Mouse (Mus musculus) ovary, postnatal 36 days (tissue): ENCODE measurements around the gene Trappc3l.
"Not testable (repeated sequence)": the region's sequence is repeated elsewhere in the genome, so short reads cannot be mapped to it uniquely, and the experiment has no call there.

Experiments
- DNase-seq: peaks from one replicate; pipeline ENCODE4 v3.0.0; 2022; ENCODE audit warnings: low spot score, mixed read lengths

Gene Trappc3l

DNA sequence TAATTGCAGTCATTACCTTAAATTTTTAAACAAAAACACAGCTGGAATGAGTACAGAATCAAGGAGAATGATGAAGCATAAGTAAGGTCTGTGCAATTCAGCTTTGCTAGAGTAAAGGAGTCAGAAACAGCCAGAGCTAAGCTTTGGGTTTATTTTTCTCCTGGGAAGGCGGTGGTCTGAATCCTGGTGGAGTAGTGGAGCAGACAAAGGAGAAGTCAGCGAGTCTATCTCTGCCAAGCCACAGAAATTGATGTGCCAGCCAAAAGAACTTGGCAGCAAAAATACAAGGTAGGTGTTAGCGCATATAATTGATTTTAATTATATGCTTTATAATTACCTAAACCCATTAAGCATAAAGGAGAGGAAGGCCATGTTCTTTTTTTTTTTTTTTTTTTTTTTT, at the start of gene Trappc3l:
Gene Trappc3l (plus strand): TSS at position 197 of the 400 bp plus-strand sequence.
- no peak for DNase-seq

DNA sequence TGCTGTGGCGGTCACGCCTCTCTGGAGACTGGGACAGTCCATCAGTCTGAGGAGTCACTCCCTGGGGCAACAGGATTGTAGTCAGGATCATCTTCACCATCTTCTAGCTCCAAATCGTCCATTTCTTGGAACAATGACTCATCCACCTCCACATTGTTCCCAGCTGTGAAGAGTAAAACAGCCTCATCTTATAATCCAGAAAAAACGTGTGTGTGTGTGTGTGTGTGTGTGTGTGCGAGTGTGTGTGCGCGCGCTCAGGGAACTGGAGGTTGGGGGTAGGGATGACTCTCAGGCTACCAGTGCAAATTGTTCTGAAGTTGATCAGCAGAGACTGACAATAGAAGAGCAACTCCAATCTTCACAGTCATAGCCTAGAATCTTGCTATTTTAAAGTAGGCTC, 40.7 kb upstream of the Trappc3l start:
- not testable (repeated sequence) for DNase-seq

DNA sequence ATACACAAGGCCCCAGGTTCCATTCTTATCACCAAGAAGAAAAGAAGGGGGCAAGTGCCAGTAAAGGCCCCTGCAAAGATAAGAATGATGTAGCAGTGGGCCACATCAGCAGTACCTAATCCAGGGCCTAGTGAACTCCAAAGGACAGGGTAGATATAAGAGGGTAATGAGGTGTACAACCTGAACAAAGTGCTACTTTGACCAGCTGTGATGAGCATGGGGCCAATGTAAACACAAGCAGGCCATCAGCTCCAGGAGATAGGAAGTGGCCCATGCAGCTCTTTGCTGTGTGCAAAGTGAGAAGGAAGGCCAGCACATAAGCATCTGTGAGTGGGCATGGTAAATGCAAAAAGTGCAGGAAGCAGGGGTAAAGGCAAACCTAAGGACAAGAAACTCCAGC, 39.0 kb upstream of the Trappc3l start:
- DNase-seq: no peak

DNA sequence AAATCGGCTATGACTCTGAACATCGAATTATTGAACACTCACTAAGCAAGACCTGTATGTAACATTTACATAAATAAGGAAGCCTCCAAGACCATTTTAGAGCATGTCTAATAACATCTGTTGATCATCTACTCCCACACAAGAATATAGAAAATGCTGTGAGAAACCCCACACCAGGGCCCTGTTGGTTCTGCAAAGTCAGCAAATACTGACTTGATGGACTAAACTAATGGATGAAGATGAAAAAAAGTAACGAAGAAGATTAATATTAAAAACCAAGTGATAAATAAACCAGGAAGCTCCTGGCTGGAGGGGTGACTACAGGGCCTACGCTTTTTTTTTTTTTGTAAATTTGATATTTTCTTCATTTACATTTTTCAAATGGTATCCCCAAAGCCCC, 24.8 kb upstream of the Trappc3l start:
- no peak for DNase-seq

DNA sequence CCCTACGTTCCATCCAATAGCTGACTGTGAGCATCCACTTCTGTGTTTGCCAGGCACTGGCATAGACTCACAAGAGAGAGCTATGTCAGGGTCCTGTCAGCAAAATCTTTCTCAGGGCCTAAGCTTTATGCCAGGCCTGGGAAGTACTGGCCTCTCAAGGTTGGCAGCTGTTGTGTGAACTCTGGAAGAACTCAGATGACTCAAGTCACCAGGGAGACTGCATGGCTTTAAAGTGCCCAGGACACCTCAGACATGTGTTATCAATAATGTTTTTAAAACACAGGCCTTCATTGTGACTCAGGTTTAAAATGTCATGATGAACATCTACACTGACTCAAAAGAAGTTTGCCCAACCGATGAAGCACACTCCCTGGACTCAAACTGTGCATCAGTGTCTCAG, 24.2 kb upstream of the Trappc3l start:
- no peak for DNase-seq

DNA sequence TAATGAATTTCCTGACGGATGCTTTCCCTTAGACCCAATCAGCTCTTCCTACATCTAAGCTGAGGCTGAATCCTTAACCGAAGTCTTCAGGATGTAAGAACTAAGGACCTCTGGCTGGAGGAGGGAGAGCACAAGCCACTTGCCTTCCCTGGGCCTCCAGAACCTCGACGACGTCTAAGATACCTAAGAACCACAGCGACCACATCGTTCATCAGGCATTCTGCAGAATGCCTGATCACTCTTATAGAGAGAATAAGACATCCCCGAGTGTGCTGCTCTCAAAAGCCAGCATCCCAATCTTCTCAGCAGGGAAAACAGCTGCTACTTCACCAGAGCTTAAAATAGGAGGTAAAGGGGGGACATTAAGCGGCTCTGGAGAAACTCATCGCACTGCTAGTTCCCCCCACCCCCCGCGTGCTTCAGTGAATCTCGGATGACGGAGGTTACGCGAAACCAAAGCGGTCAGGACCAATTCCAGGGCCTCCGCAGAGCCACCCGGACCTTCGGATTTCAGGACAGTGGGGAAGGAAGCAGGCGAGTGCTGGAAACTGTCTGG, 18.6 kb upstream of the Trappc3l start:
- DNase-seq: no peak

DNA sequence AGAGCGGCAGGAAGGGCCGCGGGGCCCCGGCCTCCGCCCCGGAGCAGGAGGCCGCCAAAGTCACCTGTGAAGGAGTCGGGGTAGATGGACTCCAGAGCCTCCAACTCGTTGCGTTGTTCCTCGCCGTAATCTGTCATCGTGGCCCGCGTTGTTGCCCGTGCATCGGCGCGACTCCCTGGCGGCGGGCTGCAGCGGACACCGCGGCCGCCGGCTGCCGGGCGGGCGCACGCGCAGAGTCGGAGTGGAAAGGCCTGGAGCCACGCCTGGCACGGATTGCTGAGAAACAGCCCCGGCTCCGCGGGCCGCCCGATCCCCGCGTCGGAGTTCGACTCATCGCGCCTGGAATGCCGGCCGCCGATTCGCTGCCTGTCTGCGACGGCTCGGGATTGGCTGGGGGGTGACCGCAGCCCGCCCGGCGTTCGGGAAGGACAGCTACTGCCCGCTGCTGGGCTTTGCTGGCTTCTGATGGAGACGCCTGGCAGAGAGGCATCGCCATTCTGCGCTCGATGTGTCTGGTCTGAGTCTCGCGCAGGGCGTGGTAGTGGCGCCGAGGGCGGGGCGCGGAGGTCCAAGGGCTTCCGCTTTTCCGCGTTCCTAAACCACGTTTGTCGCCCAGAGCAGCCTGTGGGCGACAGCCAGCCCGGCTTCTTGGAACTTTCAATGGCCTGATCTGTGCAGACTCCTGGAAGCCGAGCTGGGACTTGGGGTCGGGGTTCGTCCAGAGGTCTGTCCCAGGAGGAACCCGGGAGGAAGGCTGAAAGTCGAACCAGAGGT, 17.9 kb upstream of the Trappc3l start, which contains the start of gene Rwdd1:
Gene Rwdd1 (minus strand): TSS at position 323 of the 774 bp plus-strand sequence.
- DNase-seq: peak; percentile 98

DNA sequence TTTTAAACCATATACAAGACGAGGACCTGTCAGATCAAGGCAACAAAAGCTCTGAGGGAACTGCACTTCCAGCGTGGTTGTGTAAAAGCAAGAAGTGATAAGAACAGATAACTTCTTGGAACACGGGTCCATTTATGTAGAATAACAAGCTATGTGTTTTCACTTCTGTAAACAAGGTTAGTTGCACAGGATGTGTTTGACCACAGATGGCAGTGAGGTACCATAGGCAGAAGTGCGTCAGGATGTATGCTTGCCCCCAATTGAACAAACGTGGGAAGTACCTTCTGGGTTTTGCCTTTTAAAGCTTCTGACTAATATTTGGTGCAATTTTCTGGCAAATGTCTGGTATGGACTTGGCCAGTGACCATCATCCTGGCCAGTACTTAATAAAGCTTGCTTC, 7.1 kb upstream of the Trappc3l start:
- no peak for DNase-seq

DNA sequence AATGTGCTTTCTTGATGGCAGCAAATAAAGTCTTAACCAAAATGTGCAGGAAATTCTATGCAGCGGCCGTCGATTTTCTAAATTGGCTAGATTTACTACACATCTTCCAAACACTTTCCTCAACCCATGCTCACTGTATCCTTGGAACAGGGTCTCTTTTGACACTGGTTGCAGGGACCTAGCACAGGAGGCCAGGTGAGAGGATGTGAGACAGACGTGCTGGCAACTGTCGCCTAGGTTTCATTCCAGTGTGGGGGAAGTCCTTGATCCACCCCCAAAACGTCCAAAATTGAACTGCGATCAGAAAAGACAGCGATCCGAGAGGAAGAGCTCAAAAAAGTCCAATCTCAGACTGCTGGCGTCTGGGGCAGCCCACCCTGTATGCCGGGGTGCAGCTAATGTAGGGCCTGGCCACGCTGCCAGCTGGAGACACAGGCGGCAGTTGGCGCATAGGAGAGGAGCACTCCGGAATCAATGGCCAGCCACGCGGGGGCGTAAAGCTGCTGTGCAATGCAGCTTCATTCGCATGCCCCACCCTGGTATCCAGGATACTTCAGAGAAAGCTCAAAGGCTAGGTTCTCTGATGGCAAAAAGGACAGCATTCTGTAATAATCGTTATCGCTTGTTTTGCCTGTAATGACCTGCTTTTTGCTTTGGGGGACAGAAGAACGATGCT, 3.6 kb upstream of the Trappc3l start:
- DNase-seq: peak; percentile 80

DNA sequence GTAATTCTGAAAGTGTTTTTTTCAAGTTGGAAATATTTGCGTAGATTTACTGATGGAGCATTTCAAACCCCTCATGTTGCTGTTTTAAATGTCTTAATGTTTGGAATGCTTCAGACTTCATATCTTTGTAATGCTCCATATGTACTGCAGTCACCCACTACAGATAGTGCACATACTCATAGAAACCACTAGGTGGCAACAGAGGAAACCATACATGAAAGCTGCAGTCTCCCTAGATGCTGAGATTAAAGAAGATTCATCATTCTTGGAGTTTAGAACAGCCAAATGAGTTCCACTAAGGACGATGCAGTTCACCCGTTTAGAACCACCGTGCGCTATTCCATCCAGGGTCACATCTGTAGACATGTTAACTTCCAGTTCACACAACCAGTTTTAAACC, 810 bp upstream of the Trappc3l start:
- DNase-seq: no peak

DNA sequence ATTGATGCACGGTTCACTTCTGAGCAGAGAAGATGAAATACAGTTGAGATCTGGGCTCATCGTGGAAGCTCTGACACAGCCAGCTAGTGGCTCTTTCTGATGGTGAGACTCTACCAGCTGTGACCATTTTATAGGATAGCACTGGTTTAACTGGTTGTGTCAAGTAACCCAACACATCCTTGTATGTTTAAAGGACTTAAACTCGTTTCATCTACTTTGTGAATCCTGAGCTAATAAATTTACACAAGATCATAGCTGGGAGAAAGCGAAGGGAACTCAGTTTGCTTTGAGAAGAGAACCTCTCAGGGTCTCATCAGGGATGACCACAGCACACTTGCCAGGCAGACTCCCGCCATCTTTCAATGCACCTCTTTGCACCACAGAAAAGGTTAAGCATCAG, 6.8 kb downstream of the Trappc3l start, which contains the start of gene Calhm4:
Gene Calhm4 (minus strand): TSS at position 101 of the 400 bp plus-strand sequence.
- no peak for DNase-seq

DNA sequence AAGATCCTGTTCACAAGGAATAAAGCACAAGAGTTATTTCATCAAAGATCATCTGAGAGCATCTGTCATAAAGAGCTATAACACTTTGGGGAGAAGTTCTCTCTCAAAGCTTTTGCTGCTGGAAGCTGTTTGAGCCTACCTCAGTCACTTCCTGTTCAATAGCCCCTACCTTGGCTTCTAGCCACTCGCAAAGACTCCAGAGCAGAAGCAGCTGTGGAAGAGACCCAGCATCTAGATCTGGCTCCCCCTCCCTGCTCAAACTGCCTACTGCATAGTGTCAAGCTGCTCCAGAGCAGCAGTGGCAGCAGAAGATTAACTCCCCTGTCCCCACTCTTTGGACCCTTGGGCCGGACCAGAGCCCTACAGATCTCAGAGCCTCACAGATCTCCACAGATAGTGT, 16.6 kb downstream of the Trappc3l start:
- DNase-seq: no peak

DNA sequence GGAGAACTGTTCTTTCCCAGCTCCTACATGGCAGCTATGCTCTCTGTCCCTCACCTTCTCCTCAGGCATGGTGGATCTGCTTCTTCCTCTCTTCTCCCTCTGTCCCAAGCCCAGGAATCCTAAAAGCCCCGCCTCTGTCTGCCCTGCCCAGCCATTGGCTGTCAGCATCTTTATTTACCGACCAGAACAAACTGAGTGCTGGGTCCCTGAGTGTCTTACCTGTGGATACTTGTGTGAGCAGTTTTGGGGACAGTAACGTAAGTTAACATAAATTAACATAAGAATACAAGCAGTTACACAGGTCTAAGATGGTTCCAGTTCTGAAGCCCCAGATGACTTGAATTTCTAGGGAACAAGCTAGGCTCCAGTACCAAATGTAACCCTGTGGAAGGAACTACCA, 29.2 kb downstream of the Trappc3l start:
- DNase-seq: no peak

DNA sequence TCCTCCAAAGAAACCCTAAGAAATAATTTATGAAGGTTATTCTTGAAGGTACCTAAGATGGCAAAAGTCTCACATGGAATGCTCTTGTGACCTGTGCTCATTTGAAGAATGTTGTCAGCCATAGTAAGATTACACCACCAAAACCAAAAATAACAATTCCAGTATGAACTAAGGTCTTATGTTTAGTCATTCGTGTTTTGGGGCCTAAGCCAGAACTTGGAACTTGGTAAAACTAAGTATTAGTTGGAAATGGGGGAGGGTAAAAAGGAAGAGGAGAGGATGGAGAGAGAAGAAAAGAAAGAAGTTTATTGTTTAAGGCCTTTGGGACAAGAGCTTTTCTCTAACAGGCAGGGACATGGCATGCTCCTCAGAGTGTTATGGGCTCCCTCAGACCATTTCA, 32.2 kb downstream of the Trappc3l start:
- no peak for DNase-seq

DNA sequence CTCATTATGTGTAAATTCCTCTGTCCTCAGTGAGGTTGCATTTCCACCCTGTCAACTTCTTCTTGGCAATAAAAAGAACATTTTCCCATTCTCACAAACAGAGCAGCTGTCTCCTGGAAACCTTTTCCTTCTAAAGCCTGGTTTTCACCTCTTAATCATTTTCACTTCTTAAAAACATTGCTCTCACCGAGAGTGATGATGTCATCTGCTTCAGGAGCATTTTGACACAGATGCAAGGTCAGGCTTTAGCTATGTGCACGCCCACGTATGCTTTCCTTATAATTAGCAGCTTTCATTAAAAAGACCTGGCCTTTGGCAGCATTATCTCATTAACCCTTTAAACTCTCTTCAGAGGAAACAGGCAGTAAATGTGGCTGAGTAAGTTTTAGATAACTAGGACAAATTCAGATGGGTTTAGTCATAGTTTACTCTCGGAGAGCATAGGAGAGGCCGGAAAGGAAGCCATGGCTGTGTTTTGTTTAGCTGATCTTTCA, 33.6 kb downstream of the Trappc3l start:
- DNase-seq: no peak

DNA sequence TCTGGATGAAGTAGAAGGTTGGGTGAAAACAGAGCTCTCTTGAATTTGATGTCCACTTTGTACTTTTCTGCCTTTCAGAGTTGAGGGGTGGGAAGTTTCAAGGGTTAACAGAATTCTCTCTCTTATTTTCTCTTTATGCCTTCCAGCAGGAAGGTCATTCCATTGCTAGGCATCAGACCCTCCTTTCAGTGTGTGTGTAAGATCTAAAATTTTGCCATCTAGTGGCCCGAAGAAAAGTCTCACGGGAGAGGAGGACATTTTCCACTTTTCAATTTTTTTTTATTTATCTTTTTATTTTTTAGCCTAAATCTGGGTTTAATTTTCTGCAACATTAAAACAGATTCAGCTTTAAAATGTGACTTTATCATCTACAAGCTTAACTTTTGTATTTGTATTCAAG, 34.3 kb downstream of the Trappc3l start:
- no peak for DNase-seq

DNA sequence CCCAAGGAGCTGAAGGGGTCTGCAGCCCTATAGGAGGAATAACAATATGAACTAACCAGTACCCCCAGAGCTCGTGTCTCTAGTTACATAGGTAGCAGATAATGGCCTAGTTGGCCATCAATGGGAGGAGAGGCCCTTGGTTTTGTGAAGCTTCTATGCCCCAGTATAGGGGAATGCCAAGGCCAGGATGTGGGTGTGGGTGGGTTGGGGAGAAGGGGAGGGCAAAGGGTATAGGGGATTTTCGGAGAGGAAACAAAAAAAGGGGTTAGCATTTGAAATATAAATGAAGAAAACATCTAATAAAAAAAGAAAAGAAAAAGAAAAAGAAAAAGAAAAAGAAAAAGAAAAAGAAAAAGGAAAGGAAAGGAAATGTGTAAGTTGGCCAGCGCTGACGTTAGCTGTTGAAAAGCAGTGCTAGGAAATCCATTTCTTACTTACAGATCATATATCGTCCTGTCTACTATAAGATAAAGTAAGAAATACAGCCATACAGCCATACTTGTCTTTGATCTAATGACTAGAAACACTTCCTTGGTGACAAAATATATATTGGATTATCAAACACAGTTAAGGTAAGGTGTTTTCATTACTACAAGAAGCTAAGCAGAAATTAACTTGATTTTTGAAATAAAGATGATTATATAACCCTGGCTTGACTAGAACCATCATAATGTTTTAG, 37.3 kb downstream of the Trappc3l start:
- DNase-seq: no peak

DNA sequence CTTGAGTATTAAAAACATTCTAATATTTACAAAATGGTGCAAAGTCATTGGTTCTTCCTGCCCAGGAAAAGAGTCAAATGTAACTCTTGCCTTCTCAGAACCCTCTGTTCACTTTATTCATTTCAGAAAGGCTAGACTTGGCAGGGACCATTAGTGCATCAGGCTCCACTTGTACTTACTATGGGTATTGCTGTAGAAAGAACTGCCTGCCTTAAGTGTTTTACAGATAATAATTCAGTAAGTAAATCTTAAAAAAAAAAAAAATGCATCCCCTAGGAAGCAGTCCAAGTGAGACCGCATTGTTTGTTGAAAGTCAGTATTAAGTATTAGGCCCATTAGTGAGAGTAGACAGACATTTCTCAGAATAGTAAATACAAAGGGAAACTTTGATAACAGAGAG, 49.1 kb downstream of the Trappc3l start:
- DNase-seq: no peak

DNA sequence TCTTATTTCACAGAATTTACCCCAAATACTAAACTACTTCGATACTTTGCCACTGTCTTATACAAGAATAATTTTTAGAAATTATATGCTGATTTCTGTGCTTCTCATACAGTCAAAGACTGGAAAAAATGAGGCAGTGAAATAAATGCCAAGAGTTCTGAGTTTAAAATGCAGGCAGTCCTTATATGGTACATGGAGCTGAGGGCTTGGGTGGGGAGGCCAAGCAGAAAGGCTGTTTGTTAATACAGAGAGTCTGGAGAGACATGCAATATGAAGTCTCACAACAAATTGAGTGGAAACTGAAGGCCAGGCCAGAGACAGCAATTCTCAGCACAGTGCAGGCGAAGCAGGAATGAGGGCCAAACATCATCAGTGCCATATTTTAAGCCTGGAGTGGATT, 51.1 kb downstream of the Trappc3l start:
- no peak for DNase-seq

DNA sequence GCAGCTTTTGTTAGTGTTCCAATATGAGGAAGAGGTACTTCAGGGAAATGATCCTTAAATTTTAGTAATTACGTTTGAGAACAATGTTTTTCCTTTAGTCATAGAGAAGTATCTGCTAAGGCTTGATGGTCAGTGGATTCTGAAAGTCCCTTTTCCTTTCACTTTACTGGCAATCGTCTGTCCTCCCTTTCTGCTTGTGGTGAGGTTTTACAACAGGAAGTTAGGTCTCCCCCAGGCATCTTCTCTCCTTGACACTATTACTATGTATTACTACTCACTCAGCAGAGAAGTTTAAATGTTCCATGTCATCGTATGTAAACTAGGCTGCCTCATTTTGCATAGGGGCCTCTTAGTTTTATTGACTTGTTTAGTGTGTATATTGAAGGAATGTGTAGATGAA, 52.1 kb downstream of the Trappc3l start:
- DNase-seq: no peak

DNA sequence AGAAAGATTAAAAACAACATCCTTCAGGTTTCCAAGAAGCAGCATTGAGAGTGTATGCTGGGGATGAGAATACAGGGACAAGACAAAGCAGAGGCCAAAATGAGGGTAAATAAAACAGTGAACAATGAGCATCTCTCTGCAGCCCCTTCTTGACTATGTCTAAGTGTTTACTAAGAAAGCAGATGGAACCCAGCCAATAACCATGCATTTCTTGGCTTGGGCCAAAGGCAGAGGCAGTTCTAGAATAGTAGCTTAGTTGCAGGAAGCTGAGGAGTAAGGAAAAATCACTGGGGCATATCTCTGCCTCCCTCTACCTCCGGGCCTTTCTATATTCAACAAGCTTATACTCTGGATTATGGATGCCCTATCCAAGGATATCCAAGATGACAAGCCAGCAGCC, 53.1 kb downstream of the Trappc3l start:
- DNase-seq: no peak

DNA sequence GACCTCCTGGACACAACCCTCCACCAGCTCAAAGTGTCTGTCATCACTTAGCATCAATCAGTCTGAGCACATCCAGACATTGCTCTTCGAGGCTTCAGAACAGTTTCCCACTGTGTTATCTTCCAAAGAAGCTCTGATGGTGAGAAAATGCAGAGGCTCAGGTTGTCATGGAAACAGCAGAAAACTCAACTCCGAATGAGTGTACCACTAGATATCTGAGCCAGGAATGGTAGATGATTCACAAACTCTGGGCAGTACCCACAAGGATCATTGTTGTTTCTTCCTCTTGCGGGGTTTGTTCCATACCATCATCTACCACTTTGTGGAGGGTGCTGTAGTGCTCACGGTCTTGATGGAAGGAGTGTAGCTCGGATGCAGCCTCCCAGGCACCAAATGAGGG, 54.5 kb downstream of the Trappc3l start:
- no peak for DNase-seq

DNA sequence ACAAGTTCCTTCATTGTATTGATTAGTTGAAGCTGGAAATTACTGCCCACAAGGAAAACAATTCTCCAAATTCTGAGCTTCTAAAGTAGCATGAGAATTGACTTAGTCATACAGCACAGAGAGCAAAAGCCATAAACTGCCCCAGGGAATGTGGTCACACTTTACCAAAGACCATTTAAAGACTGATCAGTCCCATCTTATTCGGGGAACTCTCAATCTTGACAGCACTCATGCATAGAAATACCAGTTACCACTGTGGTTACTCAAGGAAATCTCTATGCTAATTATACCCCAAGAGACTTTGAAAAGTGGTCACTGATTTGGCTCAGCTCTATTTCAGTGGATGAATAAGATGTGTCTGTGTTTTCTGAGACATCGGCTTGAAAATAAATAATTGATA, 57.8 kb downstream of the Trappc3l start:
- DNase-seq: no peak
